Mouse (Mus musculus) stomach, embryonic 15.5 days (tissue): ENCODE results near the gene Ipo5. TPM values are rescaled to one million over a fixed set of nuclear protein-coding genes. Genes with fewer than 3 reads are reported as not detected.

Experiments used
- ATAC-seq: fragments of 200-750 bp; cut with Nextera tagmentation; 2 replicates; pipeline ENCODE4 v1.8.0; 2017; ENCODE audit warnings: low read depth, moderate number of reproducible peaks, moderate TSS enrichment; ENCODE audit not compliant: insufficient read depth, low FRiP score
- H3K27ac ChIP-seq: fragments of 300-500 bp; sonication (generic); 2 replicates; pipeline ENCODE4 v1.5.1; 2015; ENCODE audit warnings: mild to moderate bottlenecking, inconsistent platforms
- H3K27me3 ChIP-seq: fragments of 300-500 bp; sonication (generic); replicated peaks from 2 replicates; pipeline ENCODE4 v1.6.1; 2015; ENCODE audit warnings: inconsistent platforms
- H3K36me3 ChIP-seq: fragments of 300-500 bp; sonication (generic); 2 replicates; pipeline ENCODE4 v1.6.1; 2015; ENCODE audit warnings: inconsistent platforms
- H3K4me1 ChIP-seq: fragments of 300-500 bp; sonication (generic); 2 replicates; pipeline ENCODE4 v1.6.1; 2015; ENCODE audit warnings: inconsistent platforms
- H3K4me2 ChIP-seq: fragments of 300-500 bp; sonication (generic); 2 replicates; pipeline ENCODE4 v1.6.1; 2015; ENCODE audit warnings: mild to moderate bottlenecking, inconsistent platforms
- H3K4me3 ChIP-seq: fragments of 300-500 bp; sonication (generic); replicated peaks from 2 replicates; pipeline ENCODE4 v1.5.1; 2015; ENCODE audit warnings: inconsistent platforms
- H3K9ac ChIP-seq: fragments of 300-500 bp; sonication (generic); 2 replicates; pipeline ENCODE4 v1.6.1; 2015; ENCODE audit warnings: inconsistent platforms
- H3K9me3 ChIP-seq: fragments of 300-500 bp; sonication (generic); 2 replicates; pipeline ENCODE4 v1.6.1; 2016; ENCODE audit warnings: inconsistent platforms
- WGBS: fragments of 180-500 bp; shearing (Covaris S2); methylation state at CpG from one replicate; pipeline ENCODE4 v1.1.7; 2015; 5-methylcytosine and 5-hydroxymethylcytosine counted together
- polyA plus RNA-seq: library from polyadenylated mRNA; unstranded; fragments of >200 nt; fragmentation: Nextera tagmentation; extraction: Ambion mirVana; gene quantifications from 2 replicates; pipeline ENCODE4 v1.2.1, GENCODE M21; 2015

Gene Ipo5
- 76.0 and 81.7 TPM in 2 replicates for polyA plus RNA-seq

DNA sequence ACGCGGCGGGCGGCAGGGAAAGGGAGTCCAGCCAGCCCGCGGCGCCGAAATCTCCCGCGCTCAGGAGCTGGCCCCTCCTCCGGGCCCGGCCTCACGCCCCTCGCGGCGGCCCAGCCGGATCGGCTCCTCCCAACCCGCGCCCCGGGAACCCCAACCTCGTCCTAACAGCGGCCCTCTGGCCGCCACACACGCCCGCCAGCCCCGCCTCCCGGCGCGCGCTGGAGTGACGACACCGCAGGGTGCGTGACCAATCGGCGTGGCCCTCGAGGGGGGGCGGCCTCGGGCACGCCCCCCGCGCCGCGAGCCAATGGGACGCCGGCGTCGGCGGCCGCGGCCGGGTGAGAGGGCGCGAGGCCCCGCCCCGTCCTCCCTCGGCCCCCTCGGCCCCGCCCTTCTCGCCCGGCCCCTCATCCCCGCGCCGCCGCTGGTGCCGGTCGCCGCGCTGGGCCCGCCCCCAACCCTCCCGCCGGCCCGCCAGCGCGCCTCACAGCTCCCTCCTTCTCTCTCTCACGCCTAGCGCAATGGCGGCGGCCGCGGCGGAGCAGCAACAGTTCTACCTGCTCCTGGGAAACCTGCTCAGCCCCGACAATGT, at the start of gene Ipo5:
Ipo5 (plus strand) TSS at position 492 of the 592 bp plus-strand sequence.
- Histone ChIP-seq H3K4me1 (0 out of 2 replicates have a peak, but pooled peaks cover 11% of the 10 kb centered on the region), H3K36me3 (no peaks in the 10 kb centered on the region), H3K27ac (peak within 1 kb of the TSS; percentile 88), H3K4me3 (peak within 1 kb of the TSS; percentile 87), H3K4me2 (peak within 1 kb of the TSS; percentile 91), H3K9ac (peak within 1 kb of the TSS; percentile 83), H3K9me3 (no peaks in the 10 kb centered on the region), H3K27me3 (no peaks in the 10 kb centered on the region)
- peak; percentile 98 for ATAC-seq
- 0% methylated on average over 77 of the region's 83 CpGs for WGBS

- Histone ChIP-seq H3K36me3 (no peaks in the 10 kb centered on the region), H3K9ac (no peak overlapping the region), H3K4me2 (no peak overlapping the region), H3K9me3 (no peaks in the 10 kb centered on the region), H3K27ac (no peak overlapping the region), H3K4me1 (no peaks in the 10 kb centered on the region), H3K4me3 (no peak overlapping the region), H3K27me3 (no peaks in the 10 kb centered on the region)
- ATAC-seq = no peak
- 88% methylated on average over 3 of the region's 3 CpGs for WGBS
Observed at GRCm38 (mm10) chr14:120863205-120863604, 47.8 kb upstream of the Ipo5 start.

GRCm38 (mm10) chr14:120864896-120865295, 46.1 kb upstream of the Ipo5 start:
- WGBS = 80% methylated on average over 4 of the region's 4 CpGs
- H3K27ac ChIP-seq = no peak overlapping the region
- H3K4me3 ChIP-seq = no peak overlapping the region
- no peaks in the 10 kb centered on the region for H3K4me1 ChIP-seq
- no peak for ATAC-seq
- H3K36me3 ChIP-seq = no peaks in the 10 kb centered on the region
- no peak overlapping the region for H3K9ac ChIP-seq
- no peak overlapping the region for H3K4me2 ChIP-seq
- H3K27me3 ChIP-seq = no peaks in the 10 kb centered on the region
- H3K9me3 ChIP-seq = no peaks in the 10 kb centered on the region

DNA sequence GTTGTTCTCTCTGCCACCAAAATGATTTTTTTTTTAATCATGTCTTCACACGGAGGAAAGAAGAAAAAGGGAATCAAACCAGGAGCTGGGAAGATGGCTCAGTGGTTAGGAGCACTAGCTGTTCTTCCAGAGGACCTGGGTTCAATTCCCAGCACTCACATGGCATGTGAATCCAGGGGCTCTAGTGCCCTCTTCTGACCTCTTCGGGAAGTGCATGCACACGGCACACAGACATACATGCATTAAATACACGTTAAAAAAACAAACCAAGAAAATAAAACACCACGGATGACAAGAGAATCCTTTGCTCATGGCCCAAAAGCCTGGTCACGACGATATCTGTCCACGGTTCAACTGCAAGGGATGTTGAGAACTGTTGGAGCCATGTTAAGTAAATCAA, 44.5 kb upstream of the Ipo5 start:
- WGBS = 87% methylated on average over 8 of the region's 8 CpGs
- no peaks in the 10 kb centered on the region for H3K4me1 ChIP-seq
- H3K9ac ChIP-seq = no peak overlapping the region
- no peaks in the 10 kb centered on the region for H3K9me3 ChIP-seq
- H3K4me2 ChIP-seq = no peak overlapping the region
- no peaks in the 10 kb centered on the region for H3K27me3 ChIP-seq
- no peak overlapping the region for H3K4me3 ChIP-seq
- no peak overlapping the region for H3K27ac ChIP-seq
- no peak for ATAC-seq
- H3K36me3 ChIP-seq = no peaks in the 10 kb centered on the region

GRCm38 (mm10) chr14:120867121-120867520, 43.9 kb upstream of the Ipo5 start:
- no peak overlapping the region for H3K27ac ChIP-seq
- H3K4me1 ChIP-seq = no peaks in the 10 kb centered on the region
- 81% methylated on average over 5 of the region's 5 CpGs for WGBS
- no peaks in the 10 kb centered on the region for H3K27me3 ChIP-seq
- no peaks in the 10 kb centered on the region for H3K36me3 ChIP-seq
- no peak overlapping the region for H3K4me2 ChIP-seq
- no peaks in the 10 kb centered on the region for H3K9me3 ChIP-seq
- H3K9ac ChIP-seq = no peak overlapping the region
- no peak overlapping the region for H3K4me3 ChIP-seq
- no peak for ATAC-seq

GRCm38 (mm10) chr14:120868494-120868893, 42.5 kb upstream of the Ipo5 start:
- WGBS = 44% methylated on average over 8 of the region's 8 CpGs
- no peak overlapping the region for H3K9ac ChIP-seq
- no peak overlapping the region for H3K4me3 ChIP-seq
- no peaks in the 10 kb centered on the region for H3K36me3 ChIP-seq
- no peak overlapping the region for H3K4me2 ChIP-seq
- H3K4me1 ChIP-seq = no peaks in the 10 kb centered on the region
- no peaks in the 10 kb centered on the region for H3K9me3 ChIP-seq
- H3K27ac ChIP-seq = no peak overlapping the region
- peak; percentile 47; the same call in 1 of the 2 replicates for ATAC-seq
- H3K27me3 ChIP-seq = no peaks in the 10 kb centered on the region

DNA sequence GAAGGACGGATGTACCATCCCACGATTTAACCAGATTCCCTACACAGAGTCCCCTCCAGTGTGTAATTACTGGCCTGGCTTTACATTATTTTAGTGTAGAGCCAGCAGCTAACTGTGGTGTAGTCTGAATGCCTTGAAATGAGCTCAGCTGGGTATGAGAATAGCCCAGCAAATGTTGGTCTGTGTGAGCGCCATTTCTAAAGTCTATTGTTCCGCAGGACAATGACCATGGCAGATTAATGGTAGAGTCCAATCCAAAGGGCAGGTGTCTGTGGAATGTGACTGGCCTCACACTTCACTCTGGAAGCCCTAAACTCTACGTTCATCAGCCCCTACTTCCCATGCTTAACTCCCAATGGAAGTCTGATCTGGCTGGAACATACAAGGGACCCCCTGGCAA, 40.3 kb upstream of the Ipo5 start:
- no peak overlapping the region for H3K9ac ChIP-seq
- no peaks in the 10 kb centered on the region for H3K27me3 ChIP-seq
- H3K4me1 ChIP-seq = no peaks in the 10 kb centered on the region
- no peak overlapping the region for H3K27ac ChIP-seq
- H3K9me3 ChIP-seq = no peaks in the 10 kb centered on the region
- no peaks in the 10 kb centered on the region for H3K36me3 ChIP-seq
- no peak for ATAC-seq
- no peak overlapping the region for H3K4me2 ChIP-seq
- H3K4me3 ChIP-seq = no peak overlapping the region
- WGBS = 77% methylated on average over 5 of the region's 5 CpGs

GRCm38 (mm10) chr14:120874397-120874796, 36.6 kb upstream of the Ipo5 start:
- Histone ChIP-seq H3K4me2 (no peak overlapping the region), H3K4me3 (no peak overlapping the region), H3K9me3 (no peaks in the 10 kb centered on the region), H3K27me3 (no peaks in the 10 kb centered on the region), H3K9ac (no peak overlapping the region), H3K27ac (no peak overlapping the region), H3K36me3 (no peaks in the 10 kb centered on the region), H3K4me1 (no peaks in the 10 kb centered on the region)
- ATAC-seq = no peak
- 88% methylated on average over 7 of the region's 7 CpGs for WGBS

- no peaks in the 10 kb centered on the region for H3K9me3 ChIP-seq
- ATAC-seq = no peak
Observed at GRCm38 (mm10) chr14:120875144-120875543, 35.9 kb upstream of the Ipo5 start.

DNA sequence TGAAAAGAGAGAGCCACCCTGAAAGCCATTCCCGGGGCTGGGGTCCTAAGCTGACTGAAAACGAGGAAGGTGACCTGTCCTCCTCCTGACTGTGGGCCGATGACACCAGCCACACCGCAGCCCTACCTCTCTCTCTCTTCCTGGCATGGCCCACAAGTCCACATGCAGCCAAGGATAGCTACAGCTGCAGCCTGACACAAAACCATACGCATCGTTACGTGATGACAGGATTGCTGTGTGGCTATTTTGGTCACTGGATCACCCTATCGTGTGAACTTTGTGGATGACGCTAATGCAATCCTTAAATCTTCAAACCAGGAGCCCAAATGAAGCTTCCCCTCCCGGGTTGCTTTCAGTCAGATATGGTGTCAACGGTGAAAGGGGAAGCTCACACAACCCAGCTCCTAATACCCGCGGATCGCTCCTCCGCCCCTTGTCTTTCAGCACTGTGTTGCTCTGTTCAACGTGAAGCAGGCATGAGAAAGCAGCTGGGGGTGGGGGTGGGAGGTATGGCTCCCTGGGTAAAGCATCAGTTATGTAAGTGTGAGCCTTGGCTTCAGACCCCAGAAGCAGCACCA, 35.1 kb upstream of the Ipo5 start:
- H3K4me1 ChIP-seq = no peaks in the 10 kb centered on the region
- no peak overlapping the region for H3K9ac ChIP-seq
- H3K4me2 ChIP-seq = no peak overlapping the region
- H3K9me3 ChIP-seq = no peaks in the 10 kb centered on the region
- no peaks in the 10 kb centered on the region for H3K36me3 ChIP-seq
- H3K4me3 ChIP-seq = no peak overlapping the region
- no peak overlapping the region for H3K27ac ChIP-seq
- ATAC-seq = no peak
- WGBS = 80% methylated on average over 16 of the region's 16 CpGs
- no peaks in the 10 kb centered on the region for H3K27me3 ChIP-seq

More at GRCm38 (mm10) chr14:120875144-120875543, 35.9 kb upstream of the Ipo5 start:
- no peaks in the 10 kb centered on the region for H3K4me1 ChIP-seq
- no peak overlapping the region for H3K27ac ChIP-seq
- no peak overlapping the region for H3K9ac ChIP-seq
- H3K4me3 ChIP-seq = no peak overlapping the region
- H3K36me3 ChIP-seq = no peaks in the 10 kb centered on the region
- H3K27me3 ChIP-seq = no peaks in the 10 kb centered on the region
- H3K4me2 ChIP-seq = no peak overlapping the region
- WGBS = 59% methylated on average over 9 of the region's 9 CpGs

DNA sequence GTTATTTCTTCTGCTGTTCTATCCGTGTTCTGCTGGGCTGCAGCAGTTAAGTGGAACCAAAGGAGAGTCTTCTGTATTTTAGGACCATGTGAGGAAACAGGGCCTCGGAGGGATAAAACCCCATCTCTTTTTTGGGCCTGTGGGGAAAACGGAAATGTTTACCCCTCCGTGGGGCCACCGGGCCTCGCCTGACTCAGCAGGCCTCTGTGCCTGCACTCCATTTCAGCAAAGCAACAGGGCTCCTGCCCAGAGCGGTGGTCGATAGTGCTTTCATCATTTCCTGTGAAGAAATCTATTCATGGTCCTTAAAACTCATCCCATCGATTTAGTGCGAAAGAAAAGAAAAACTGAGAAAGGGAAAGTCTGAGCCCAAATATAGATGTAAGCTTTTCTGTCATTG, 33.9 kb upstream of the Ipo5 start:
- Histone ChIP-seq H3K4me2 (no peak overlapping the region), H3K4me1 (no peaks in the 10 kb centered on the region), H3K4me3 (no peak overlapping the region), H3K27me3 (no peaks in the 10 kb centered on the region), H3K9ac (no peak overlapping the region), H3K36me3 (no peaks in the 10 kb centered on the region), H3K27ac (no peak overlapping the region), H3K9me3 (no peaks in the 10 kb centered on the region)
- no peak for ATAC-seq
- WGBS = 63% methylated on average over 10 of the region's 10 CpGs

- Histone ChIP-seq H3K36me3 (no peaks in the 10 kb centered on the region), H3K27ac (no peak overlapping the region), H3K27me3 (no peaks in the 10 kb centered on the region), H3K9me3 (no peaks in the 10 kb centered on the region), H3K4me3 (no peak overlapping the region), H3K4me2 (no peak overlapping the region), H3K9ac (no peak overlapping the region), H3K4me1 (no peaks in the 10 kb centered on the region)
- ATAC-seq = no peak
- WGBS = 87% methylated on average over 2 of the region's 2 CpGs
Observed at GRCm38 (mm10) chr14:120879026-120879425, 32.0 kb upstream of the Ipo5 start.
